Mouse (Mus musculus) MN1 (cell line): ENCODE measurements at regions not wholly inside any gene's neighbourhood (a gene's known extent, or its start where the extent isn't known, plus 50 kb on each side); places are given as distances from the start of the nearest gene placed in this dataset.

ENCODE experiments used
- DNase-seq: peaks from one replicate; pipeline ENCODE4 v3.0.0-alpha.2; 2016; ENCODE audit warnings: low spot score

DNA sequence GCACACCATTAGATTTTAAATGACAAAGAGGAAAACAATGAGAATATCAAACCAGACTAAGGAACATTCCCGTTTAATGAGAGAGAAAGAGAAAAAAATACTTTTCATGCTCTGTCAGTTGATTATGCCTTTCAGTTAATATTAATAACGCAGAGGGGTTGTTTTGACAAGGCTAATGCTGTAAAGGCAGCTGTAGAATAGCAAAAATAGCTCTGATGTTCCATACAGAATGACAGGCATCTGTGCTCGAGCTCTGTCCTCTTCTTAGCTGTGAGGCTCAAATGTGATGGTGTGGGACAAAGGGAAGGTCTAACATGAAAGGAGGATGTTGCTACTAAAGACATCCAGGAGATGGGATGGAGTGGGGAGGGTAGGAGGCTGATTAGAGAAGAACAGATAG is 87.1 kb upstream of the Fam3c start:
- DNase-seq: no peak

DNA sequence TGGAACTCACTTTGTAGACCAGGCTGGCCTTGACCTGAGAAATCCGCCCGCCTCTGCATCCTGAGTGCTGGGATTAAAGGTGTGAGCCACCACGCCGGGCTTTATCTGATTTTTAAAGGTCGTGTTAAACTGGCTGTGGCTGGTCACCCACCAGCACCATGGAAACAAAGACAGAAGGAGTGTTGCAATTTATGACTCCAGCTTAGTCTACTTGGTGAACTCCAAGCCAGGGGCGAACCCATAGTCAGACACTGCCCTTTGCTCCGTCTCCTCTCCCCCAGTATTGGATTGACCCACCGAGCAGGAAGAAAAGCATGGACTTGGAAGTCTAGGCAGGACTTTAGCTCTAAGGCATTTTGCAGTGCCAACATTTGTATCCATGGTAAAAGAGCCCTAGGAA is 86.5 kb upstream of the Fam3c start:
- no peak for DNase-seq

DNA sequence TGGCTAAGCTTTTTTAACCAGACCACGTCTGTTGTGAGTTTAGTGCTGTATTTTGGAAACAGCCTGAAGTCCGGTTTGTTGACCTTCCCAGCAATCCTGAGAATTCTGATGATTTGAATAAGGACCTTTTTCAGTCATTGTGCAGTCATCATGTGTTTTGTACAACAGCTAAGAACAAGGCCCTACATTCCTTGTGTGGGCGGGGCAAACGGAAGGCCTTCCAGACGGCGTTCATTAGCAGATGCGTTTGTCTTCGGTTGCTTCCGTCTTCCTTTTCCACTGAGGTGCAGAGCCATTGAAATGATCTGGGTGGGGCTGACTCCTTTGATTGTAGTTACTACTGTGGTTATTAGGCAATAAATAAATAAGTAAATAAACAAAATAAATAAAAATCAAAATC is 83.8 kb upstream of the Fam3c start:
- DNase-seq: no peak

DNA sequence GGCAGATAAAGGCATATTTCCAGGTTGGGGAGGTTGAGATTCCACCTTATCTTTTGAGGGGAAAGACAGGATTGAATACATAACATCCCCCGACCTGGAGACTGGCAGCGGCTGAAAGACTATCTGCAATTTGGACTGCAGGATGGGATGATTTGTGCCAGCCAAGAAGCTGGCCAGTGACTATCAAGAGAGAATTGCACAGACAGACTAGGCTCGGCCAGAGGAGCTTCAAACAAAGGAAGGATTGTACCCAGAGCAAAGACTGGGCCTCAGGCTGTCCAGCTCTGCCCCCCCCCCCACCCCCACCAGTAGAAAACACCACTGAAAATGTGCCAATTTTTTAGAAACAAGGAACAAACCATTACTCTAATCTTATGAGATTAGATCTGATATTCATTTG is 73.0 kb upstream of the Fam3c start:
- DNase-seq: no peak

- no peak for DNase-seq
Measured at GRCm38 (mm10) chr6:22424161-22424807, 68.2 kb upstream of the Fam3c start.

DNA sequence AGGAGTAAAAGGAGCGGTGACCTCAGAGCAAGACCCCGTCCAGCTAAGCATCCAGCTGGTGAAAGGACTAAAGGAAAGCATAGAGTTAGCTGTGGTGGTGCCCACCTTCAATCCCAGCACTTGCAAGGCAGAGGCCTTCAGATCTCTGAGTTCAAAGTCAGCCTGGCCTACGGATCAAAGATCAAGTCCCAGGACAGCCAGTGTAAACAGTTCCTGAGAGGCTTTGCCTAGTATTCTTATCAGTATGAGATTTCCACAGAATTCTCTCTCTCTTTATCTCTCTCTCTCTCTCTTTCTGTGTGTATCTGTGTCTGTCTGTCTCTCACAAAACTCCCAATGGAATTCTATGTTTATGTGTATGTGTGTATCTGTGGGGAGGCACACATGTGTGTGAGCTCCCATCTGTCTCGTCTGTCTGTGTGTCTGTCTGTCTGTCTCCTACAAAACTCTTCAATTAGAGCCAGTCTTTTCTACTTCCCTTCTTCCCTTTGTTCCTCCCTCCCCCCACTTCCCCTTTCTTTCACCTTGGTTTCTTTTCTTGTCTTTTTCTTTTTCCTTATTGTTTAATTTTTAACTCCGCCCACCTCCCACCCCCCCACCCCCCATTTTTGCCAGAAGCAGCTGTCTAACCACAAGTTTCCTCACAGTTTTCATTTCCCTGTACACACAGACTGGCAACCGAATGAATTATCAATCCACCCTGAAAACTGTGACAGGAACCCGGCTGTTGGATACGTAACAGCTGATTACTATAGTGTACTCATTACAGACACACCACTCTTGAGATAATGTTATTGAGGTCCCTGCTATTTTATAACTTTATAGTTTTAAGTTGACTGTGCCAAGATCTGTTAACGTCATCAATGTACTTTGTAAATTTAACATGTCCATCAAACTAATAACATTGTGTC is 67.3 kb upstream of the Fam3c start:
- no peak for DNase-seq

- DNase-seq: no peak
Measured at GRCm38 (mm10) chr6:22421551-22421950, 65.5 kb upstream of the Fam3c start.

GRCm38 (mm10) chr6:22418279-22418678 is 62.2 kb upstream of the Fam3c start:
- DNase-seq: no peak

- DNase-seq: no peak
Measured at GRCm38 (mm10) chr6:22417189-22417588, 61.1 kb upstream of the Fam3c start.

DNA sequence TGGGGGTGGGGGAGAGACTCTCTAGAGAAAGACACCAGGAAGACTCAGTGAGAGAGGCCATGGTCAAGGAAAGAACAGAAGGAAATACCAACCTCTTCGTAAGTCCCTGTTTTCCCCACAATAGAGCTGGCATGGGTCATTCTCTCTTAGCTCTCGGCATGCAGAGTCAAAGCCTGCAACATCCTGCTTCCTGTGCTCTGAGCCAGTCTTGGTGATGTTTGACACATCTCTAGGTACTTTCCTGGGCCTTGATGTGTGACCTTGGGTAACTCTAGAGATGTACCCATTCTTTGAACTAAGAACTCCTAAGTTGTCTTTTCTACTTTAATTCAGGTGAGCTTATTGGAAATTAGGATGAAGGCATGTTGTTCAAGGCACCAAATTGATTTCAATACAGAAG is 55.8 kb upstream of the Fam3c start:
- no peak for DNase-seq

DNA sequence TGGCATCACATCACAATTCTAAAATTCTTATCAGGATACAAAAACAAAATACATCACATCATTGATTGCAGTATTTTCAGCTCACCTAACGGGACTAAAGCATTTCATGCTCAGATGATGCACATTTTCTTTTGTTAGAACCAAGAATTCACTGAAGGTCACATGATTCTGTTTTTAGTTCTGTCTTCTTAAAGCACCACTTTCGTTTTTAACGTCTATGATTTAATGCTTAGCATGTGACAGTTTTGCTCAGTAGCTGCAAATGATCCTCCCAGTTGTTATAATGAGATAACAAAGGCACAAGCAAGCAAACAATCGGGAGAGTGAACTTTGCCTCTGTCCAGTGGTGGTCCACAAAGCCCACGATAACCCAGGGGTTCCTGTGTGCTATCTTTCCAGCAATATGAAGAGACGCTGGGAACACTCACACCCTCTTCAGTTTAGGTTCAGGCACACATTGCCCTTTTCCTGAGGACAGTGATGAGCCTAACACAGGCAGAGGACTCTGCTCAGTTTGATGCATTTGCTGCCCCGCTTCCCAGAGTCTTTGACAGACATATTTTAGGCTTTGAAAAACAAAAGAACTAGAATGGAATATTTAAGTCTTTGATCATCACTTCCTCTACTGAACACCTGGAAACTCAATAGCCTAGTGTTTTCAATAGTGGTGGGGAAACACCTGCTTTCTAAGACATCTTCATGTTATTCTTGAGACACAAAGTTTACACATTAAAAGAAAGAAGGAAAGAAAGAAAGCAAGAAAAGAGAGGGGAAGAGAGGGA is 53.0 kb upstream of the Fam3c start:
- DNase-seq: no peak
